Mouse (Mus musculus): Measurements from ENCODE around the gene Muc3a.

The Muc3a gene

GRCm38 (mm10) chr5:137212289-137212688 lies at the start of gene Muc3a:
Muc3a (minus strand) TSS chr5:137212389.
- DNase-seq, result no peak

DNA sequence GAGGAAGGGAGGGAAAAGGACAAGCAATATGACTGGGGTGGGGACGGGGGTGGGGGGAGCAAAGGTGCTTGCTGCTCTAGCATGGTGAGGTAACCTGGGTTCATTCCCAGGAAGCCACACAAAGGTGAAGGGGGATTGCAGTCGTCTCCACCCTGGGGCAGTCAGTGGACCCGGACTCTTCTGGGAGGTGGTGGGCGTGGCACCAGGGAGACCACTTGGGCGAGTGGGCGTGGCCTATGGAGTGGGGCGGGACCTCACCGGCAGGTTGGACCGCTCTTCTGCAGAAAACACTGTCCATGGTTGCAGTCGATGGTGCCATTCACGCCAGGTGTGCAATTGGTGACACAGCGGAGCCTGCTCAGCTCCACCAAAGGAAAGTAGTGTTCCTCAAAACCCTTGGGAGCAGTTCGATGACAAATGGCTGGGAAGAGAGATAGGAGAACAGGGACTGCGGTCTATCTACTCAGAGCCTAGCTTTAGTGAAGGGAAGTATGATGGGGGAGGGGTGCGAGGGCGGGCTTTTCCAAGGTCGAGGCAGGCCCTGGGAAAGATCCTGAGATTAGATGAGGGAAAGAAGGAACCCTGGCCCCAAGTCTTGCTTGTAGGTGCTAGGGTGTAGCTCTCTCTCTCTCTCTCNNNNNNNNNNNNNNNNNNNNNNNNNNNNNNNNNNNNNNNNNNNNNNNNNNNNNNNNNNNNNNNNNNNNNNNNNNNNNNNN lies 917 bp downstream of the Muc3a start:
- peak in 1 of 2 experiments; percentile 23 for DNase-seq

DNA sequence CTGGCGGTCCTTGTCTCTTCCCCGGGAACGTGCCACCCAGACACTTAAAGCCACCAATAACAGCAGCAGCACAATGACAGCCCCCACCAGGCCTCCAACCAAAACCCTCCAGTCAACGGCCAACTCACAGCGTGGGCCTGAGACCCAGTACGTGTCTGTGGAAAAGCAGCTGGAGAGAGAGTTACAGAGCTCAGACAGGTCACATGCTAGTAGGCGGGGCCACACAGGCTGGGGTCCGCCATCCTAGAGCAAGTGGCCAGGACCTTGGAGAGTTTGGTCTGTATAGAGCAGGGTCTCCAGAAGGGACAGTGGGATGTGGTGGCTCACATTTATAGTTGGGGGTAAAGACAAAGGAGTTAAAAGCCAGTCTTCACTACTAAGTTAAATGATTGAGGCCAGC lies 1.5 kb downstream of the Muc3a start:
- DNase-seq, result no peak

DNA sequence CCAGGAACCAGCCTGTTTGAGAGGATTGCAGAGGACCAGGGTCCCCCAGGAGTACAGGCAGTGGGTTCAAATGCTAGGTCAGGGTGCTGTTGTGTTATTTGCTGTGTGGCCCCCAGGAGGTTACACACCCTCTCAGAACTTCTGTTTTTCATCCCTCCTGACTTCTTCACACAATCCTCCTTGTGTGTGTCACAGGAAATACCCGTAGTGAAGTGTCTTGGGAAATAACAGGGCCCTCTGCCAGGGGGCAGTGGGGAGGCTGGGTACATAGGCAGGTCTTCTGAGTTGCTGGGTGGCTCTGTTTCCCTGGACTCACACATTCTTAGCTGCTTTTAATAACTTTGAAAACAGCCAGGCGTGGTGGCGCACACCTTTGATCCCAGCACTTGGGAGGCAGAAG lies 6.9 kb downstream of the Muc3a start:
- peak in 1 of 2 experiments; percentile 17 for DNase-seq

DNA sequence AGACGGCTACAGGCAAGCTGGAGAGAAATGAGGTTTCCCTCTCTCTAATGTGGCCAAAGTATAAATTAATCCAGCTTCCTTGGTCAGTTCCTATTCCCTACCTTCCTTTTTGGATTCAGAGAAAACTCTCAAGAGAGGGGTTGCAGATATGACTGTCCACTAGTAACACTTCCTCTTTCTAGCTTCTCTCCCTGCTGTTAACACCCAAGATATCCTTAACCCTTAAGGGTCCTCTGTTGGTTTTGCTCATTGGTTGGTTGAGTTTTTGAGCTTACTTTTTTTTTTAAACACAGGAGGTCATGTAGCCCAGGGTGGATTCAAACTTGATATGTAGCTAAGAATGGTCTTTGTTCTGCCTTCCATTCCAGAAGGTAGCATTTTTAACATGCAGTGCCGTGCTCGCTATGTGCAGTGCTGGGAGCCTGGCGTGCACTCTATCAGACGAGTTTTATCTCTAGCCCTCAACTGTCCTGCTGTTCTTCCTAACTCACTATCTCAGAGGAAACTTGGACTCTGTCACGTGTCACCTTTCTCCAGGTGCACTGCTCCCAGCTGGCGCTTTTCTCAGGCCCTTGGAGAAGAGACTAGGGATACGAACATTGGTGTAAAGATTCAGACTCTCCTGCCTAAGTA lies 17.6 kb downstream of the Muc3a start:
- no peak for DNase-seq

DNA sequence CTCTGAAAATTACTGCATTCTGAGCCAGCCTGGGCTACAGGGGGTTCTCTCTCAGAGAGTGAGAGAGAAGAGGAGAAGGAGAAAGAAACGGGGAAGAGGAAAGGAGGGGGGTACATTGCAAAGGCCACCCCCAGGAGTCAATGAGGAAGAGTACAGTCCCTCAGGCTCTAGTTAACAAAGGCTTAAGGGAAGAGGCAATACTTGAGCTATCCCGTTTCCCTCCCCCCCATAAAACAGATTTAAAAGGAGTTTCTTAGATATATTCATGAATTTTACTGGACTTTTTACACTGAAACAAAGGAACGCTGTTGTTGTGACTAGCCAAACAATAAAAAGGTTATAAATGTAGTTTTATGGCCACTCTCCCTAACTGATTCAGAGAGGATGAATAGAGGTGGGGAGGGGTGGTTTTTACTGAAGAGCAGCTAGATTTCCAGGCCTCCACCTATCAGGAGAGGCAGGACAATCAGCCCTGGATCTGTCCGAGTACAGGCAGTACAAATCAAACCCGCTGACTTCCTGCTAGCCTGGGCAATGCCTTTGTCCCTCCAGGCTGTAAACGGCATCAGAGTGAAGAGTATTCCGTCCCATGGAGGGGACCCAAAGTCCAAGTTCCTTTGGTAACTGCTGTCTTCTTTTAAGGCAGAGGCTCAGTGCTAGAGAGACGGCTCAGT lies 18.8 kb downstream of the Muc3a start:
- DNase-seq, result no peak

DNA sequence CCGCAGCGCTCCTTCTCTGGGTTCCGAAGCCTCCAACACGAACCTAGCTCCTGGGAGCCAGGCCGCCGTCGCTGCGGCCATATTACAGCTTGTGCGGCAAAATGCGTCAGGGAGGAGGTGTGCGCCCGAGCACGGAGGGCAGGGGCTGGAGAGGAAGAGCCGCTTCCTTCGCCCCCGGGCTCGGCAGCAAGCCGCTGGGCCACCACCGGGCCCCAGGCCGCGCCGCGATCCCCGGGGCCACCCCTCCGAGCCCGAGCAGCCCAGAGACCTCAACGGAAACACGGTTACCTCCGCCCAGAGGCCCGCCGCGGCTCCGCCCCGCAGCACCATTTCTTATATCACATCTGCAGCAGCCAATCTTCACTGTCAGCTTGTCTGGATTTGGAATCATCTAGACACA lies 22.9 kb downstream of the Muc3a start:
- DNase-seq, result peak; percentile 65 to 75

DNA sequence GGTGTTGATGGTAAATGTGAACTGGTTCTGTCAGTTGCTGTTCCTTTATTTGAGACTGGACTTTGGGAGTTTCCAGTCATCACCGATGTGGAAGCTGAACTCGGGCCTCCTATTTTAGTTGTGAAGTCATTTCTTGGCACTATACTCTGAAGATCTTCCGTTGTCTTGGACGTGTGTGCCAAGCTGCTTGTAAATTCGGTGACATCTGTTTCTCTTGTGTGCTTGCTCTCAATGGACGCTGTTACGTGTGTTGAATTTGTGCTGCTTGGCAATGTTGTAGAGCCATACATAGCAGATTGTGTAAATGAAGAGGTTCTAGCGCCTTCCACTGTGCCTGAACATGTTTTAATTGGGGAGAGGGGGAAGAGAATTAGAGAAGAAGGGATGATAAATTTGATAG lies 26.8 kb downstream of the Muc3a start:
- no peak for DNase-seq

GRCm38 (mm10) chr5:137179646-137180374 lies 32.4 kb downstream of the Muc3a start:
- peak; percentile 19 to 29 for DNase-seq

DNA sequence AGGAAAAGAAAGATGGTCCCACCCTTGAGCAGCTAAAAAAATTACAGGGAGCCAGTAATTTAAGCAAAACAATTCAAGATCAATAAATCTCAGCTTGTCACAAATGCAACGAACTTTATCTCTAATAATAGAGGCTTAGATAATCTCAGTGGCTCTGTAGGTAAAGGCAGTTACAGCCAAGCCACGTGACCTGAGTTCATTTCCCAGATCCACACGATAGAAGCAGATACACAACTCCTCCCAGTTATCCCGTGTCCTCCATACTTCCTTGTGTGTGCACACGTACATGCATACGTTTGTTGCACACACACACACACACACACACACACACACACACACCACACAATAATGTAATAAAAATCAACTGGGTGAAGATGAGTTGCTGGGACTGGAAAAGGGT lies 38.2 kb downstream of the Muc3a start:
- DNase-seq, result no peak

- DNase-seq, result peak in 1 of 2 experiments; percentile 1
These were observed 39.6 kb downstream of the Muc3a start for GRCm38 (mm10) chr5:137172591-137172990.

DNA sequence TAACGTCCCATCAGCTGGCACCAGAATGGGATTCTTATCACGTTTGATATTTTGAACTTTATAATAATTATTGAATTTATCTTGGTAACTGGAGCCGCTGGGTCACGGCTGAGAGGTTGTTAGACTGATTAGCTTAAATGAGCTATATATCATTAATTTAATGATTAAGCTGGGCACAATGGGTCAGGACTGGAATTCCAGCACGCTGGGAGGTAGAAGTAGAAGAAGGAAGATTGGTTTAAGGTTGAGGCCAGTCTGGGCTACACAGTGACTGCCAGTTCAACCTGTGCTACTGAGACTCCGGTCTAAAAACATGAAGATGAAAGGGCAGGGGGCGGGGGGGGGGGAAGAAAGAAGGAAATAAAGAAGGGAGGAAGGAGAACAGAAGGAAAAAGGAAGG lies 40.7 kb downstream of the Muc3a start:
- no peak for DNase-seq

DNA sequence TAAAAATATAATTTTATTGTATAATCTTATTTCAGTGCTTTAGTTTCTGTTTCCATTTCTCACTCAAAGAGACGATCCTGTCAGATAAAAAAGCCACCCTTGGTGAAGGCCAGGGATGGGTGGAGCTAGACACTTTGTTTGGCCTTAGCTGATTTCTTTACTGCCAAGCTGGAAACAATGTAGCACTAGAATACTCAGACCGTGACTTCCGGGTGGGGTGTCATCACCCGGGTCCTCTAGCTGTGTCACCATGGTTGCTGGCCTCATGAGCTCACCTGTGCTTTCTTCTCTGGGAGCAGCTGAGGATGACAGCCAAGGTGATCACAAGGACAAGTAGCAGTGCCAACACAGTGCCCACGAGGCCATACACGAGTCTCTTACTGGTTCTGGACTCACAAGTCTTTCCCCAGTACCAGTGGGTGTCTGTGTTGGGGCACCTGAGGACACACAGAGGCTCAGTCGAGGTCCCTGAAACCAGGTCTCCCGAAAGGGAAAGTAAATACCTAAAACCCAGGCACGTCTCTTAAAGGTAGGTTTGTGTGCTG lies 41.3 kb downstream of the Muc3a start:
- peak in 1 of 2 experiments; percentile 2 for DNase-seq

- DNase-seq, result no peak
These were observed 44.6 kb downstream of the Muc3a start for GRCm38 (mm10) chr5:137167539-137167938.

DNA sequence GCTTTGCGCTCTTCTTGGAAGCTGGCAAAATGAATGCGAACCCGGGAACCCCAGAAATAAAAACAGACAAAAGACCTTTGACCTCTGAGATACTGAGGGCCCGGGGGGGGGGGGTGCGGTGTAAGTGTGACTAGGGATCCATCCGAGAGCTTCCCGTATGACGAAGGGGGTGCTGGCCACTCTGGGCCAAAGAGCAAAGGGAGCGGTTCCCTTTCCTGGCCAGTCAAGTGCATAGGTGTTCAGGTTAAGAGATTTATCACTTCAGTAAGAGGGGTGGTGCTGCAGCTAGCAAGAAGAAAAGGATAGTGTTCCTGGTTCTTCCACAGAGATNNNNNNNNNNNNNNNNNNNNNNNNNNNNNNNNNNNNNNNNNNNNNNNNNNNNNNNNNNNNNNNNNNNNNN lies 46.2 kb downstream of the Muc3a start:
- DNase-seq, result no peak

DNA sequence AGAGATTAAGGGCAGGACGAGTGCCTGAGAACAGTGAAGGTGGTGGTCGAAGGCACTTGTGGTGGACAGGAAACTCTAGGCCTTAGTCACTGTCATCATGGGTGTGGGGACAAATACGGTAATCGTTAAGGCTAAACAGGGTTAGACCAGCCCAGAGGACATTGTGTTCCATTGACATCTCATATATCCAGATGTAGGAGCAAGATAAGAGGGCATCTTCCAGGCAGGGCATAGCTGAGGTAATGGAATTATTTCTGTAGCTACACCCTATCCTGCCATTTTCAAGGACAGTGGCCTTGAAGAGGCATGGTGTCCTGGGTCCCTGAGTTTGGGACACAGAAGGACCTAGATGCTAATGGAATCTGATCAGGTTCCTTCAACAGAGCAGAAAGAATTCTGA lies 50.3 kb downstream of the Muc3a start:
- DNase-seq, result no peak

- DNase-seq, result peak; percentile 85 to 89
These were observed 52.7 kb downstream of the Muc3a start for GRCm38 (mm10) chr5:137159461-137159860.

All from thymus, postnatal 36 days (tissue).